Mouse (Mus musculus) ES-CJ7 (cell line): ENCODE results near the gene Plxnc1.

Experiments
- DNase-seq: peaks from one replicate; pipeline ENCODE4 v3.0.0; 2011; ENCODE audit warnings: low read depth, low spot score

The Plxnc1 gene

DNA sequence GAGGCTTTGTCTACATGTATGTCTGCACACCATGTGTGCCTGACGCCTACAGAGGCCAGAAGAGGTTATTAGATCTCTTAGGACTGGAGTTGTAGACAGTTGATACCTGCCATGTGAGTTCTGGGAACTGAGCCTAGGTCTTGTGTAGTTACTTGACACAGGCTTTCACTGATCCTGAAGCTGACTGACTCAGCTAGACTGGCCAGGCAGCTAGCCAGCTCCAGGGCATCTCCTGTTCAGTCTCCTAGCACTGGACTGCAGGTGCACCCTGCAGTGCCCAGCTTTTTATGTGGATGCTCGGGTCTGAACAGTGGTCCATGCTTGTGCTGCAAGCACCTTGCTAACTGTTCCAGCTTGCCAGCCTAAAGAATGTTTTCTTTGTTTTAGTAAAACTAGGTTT lies 197.6 kb downstream of the Plxnc1 start:
- no peak for DNase-seq

- no peak for DNase-seq
Measured at GRCm38 (mm10) chr10:94741459-94741858, 203.2 kb downstream of the Plxnc1 start.
